Mouse (Mus musculus): ENCODE data around the gene Phf24. TPM values are rescaled to one million over a fixed set of nuclear protein-coding genes. Genes with fewer than 3 reads are reported as not detected.

The Phf24 gene
- polyA plus RNA-seq, 1 experiment from 2014 or later: 4.3 TPM

DNA sequence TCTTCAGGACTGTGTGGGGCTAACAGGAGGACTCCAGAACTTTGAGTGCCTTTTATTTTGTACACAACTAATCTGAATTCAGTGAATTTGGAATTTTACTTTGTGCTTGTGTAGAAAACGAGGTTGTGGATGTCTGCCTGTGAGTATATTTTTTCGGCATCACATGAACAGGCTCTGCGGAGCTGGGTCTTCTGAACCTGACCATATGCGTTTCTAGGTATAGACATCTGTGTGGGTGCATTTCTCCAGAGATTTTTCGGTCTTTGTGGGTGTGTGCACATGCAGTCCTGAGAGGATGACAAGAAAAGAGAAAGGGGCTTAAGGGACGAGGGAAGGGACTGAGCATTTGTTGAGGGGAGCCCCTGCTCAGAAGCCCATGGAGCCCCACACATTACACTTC lies 29.5 kb upstream of the Phf24 start:
- no peaks in the 10 kb centered on the region for H3K9me3 ChIP-seq (replicated peaks)
- no peaks in the 10 kb centered on the region for H3K36me3 ChIP-seq
- ATAC-seq (replicated peaks; ENCODE audit: insufficient number of reproducible peaks, insufficient read depth, low FRiP score, low read depth): no peak
- no peaks in the 10 kb centered on the region for H3K27me3 ChIP-seq
- 87% methylated on average over 6 of the region's 6 CpGs for WGBS
- no peak overlapping the region for H3K27ac ChIP-seq
- no peak overlapping the region for H3K9ac ChIP-seq
- no peaks in the 10 kb centered on the region for H3K4me1 ChIP-seq (replicated peaks)
- H3K4me2 ChIP-seq: no peak overlapping the region
- H3K4me3 ChIP-seq: no peak overlapping the region

GRCm38 (mm10) chr4:42888806-42889205 lies 27.7 kb upstream of the Phf24 start:
- ATAC-seq (replicated peaks; ENCODE audit: insufficient number of reproducible peaks, insufficient read depth, low FRiP score, low read depth): no peak
- 86% methylated on average over 6 of the region's 6 CpGs for WGBS

GRCm38 (mm10) chr4:42891176-42891575 lies 25.3 kb upstream of the Phf24 start:
- no peak for ATAC-seq (replicated peaks; ENCODE audit: insufficient number of reproducible peaks, insufficient read depth, low FRiP score, low read depth)
- no peak overlapping the region for H3K4me2 ChIP-seq
- no peaks in the 10 kb centered on the region for H3K27me3 ChIP-seq
- 68% methylated on average over 7 of the region's 7 CpGs for WGBS
- H3K27ac ChIP-seq: no peak overlapping the region
- H3K9me3 ChIP-seq (replicated peaks): no peaks in the 10 kb centered on the region
- H3K4me1 ChIP-seq (replicated peaks): no peaks in the 10 kb centered on the region
- H3K4me3 ChIP-seq: no peak overlapping the region
- H3K9ac ChIP-seq: no peak overlapping the region
- no peaks in the 10 kb centered on the region for H3K36me3 ChIP-seq

More at GRCm38 (mm10) chr4:42888806-42889205, 27.7 kb upstream of the Phf24 start:
- H3K9ac ChIP-seq: no peak overlapping the region
- no peak overlapping the region for H3K4me3 ChIP-seq
- no peaks in the 10 kb centered on the region for H3K9me3 ChIP-seq (replicated peaks)
- no peak overlapping the region for H3K4me2 ChIP-seq
- H3K4me1 ChIP-seq (replicated peaks): no peaks in the 10 kb centered on the region
- no peak overlapping the region for H3K27ac ChIP-seq
- H3K27me3 ChIP-seq: no peaks in the 10 kb centered on the region
- H3K36me3 ChIP-seq: no peaks in the 10 kb centered on the region

DNA sequence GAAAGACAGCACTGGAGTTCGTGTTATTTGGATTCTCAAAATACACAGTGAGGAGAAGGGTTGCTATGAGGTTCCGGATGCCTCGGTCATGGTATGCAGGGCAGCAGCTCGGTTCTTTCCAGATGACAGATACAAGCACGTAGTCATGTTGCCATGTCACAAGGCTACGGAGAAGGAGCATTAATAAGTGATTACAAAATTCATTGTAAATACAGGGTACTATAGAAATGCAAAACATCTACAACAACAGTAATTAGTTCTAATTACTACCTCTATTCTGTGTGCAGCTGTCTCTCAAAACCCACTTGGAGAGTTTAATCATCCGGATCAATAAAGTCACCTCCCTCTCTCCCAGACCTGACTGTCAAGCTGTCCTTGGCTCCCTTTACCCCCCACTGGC lies 21.3 kb upstream of the Phf24 start:
- Histone ChIP-seq H3K4me3 (no peak overlapping the region), H3K9me3 (replicated peaks) (no peaks in the 10 kb centered on the region), H3K4me2 (no peak overlapping the region), H3K9ac (no peak overlapping the region), H3K4me1 (replicated peaks) (no peaks in the 10 kb centered on the region), H3K27me3 (no peaks in the 10 kb centered on the region), H3K36me3 (no peaks in the 10 kb centered on the region), H3K27ac (no peak overlapping the region)
- ATAC-seq (replicated peaks; ENCODE audit: insufficient number of reproducible peaks, insufficient read depth, low FRiP score, low read depth): no peak
- WGBS: 68% methylated on average over 7 of the region's 7 CpGs

DNA sequence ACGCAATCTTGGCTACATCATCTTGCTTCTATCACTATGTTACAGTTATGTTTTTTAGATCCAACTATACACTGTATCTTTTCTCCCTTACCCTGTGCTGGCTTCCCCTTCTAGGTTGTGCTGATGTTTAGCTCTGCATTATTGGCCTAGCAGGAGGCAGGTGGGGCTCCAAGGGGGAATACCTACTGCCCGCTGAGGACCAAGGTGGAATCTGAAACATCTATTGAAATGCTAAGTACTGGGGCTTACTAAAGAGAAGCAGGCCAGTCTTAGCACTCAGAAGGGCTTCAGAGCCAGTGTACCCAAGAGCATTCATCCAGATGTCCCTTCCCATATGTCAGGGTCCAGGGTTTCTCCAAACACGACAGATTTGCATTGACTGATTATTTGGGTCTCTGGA lies 17.5 kb upstream of the Phf24 start:
- no peaks in the 10 kb centered on the region for H3K36me3 ChIP-seq
- ATAC-seq (replicated peaks; ENCODE audit: insufficient number of reproducible peaks, insufficient read depth, low FRiP score, low read depth): no peak
- no peak overlapping the region for H3K4me3 ChIP-seq
- H3K9me3 ChIP-seq (replicated peaks): no peaks in the 10 kb centered on the region
- no peak overlapping the region for H3K27ac ChIP-seq
- H3K4me2 ChIP-seq: no peak overlapping the region
- H3K27me3 ChIP-seq: 0 out of 2 replicates have a peak, but pooled peaks cover 4% of the 10 kb centered on the region
- H3K4me1 ChIP-seq (replicated peaks): no peaks in the 10 kb centered on the region
- no peak overlapping the region for H3K9ac ChIP-seq
- 35% methylated on average over 3 of the region's 3 CpGs for WGBS

DNA sequence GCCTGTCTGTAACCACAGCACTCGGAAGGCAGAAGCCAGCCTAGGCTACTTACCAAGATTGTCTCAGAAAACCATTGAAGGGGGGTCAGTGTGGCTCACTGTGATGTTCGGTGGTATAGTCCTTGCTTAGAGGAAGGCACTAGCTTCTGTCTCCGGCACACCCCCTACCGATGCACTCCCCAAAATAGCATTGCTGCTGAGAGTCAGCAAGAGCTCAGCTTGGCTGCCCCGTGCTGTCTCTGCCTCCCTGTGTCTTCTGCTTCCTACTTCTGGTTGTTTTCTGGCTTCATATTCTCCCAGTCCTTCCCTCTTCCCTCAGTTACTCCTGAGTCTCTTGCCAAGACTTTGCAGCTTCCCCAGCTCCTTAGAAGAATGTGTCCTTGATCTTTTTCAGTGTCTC lies 15.6 kb upstream of the Phf24 start:
- Histone ChIP-seq H3K27me3 (0 out of 2 replicates have a peak, but pooled peaks cover 4% of the 10 kb centered on the region), H3K9ac (no peak overlapping the region), H3K27ac (no peak overlapping the region), H3K4me3 (no peak overlapping the region), H3K9me3 (replicated peaks) (no peaks in the 10 kb centered on the region), H3K4me2 (no peak overlapping the region), H3K4me1 (replicated peaks) (no peaks in the 10 kb centered on the region), H3K36me3 (no peaks in the 10 kb centered on the region)
- no peak for ATAC-seq (replicated peaks; ENCODE audit: insufficient number of reproducible peaks, insufficient read depth, low FRiP score, low read depth)
- WGBS: 57% methylated on average over 5 of the region's 5 CpGs

DNA sequence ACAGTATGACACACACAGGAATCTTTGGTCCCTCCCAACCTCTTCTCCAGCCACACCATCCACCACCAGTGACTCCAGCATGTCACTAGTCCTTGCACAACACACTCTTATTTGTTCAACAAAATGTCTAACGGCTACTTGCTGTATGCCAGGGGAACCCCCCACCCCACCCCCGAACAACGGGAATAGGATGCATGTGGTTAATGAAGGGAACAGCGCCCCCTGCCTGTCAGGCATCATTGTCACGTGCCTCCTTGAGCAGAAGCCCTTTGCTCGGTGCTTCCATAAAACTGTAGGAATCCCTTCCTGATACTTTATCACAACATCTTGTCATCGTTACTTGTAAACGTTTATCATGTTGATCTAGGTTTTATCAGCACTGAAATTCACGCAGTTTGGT lies 14.3 kb upstream of the Phf24 start:
- Histone ChIP-seq H3K4me1 (replicated peaks) (no peaks in the 10 kb centered on the region), H3K4me3 (no peak overlapping the region), H3K27me3 (0 out of 2 replicates have a peak, but pooled peaks cover 4% of the 10 kb centered on the region), H3K27ac (no peak overlapping the region), H3K9ac (no peak overlapping the region), H3K9me3 (replicated peaks) (no peaks in the 10 kb centered on the region), H3K36me3 (no peaks in the 10 kb centered on the region), H3K4me2 (no peak overlapping the region)
- 54% methylated on average over 9 of the region's 9 CpGs for WGBS
- ATAC-seq (replicated peaks; ENCODE audit: insufficient number of reproducible peaks, insufficient read depth, low FRiP score, low read depth): no peak

DNA sequence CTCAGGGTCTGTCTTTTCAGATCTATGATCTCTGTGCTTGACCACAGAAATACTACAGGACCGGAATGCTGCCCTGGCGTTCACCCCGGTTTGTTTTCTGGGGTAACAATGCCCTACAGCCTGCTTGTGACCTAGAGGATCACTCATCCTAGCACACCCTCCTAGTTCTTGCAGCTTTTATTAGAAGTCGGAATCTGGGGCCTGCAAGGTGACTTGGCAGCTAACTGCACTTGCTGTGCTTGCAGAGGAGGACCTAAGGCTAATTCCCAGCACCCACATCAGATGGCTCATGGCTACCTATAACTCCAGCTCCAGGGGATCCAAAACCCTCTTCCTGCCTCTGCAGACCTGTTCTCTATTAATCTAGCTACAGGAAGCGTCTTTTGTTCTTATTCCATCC lies 13.7 kb upstream of the Phf24 start:
- no peaks in the 10 kb centered on the region for H3K4me1 ChIP-seq (replicated peaks)
- ATAC-seq (replicated peaks; ENCODE audit: insufficient number of reproducible peaks, insufficient read depth, low FRiP score, low read depth): no peak
- no peaks in the 10 kb centered on the region for H3K9me3 ChIP-seq (replicated peaks)
- no peaks in the 10 kb centered on the region for H3K36me3 ChIP-seq
- H3K27ac ChIP-seq: no peak overlapping the region
- no peak overlapping the region for H3K4me2 ChIP-seq
- H3K9ac ChIP-seq: no peak overlapping the region
- H3K27me3 ChIP-seq: 0 out of 2 replicates have a peak, but pooled peaks cover 4% of the 10 kb centered on the region
- WGBS: 79% methylated on average over 5 of the region's 5 CpGs
- no peak overlapping the region for H3K4me3 ChIP-seq

GRCm38 (mm10) chr4:42903942-42904341 lies 12.5 kb upstream of the Phf24 start:
- no peaks in the 10 kb centered on the region for H3K4me1 ChIP-seq (replicated peaks)
- 0 out of 2 replicates have a peak, but pooled peaks cover 4% of the 10 kb centered on the region for H3K27me3 ChIP-seq
- no peak overlapping the region for H3K9ac ChIP-seq
- H3K27ac ChIP-seq: no peak overlapping the region
- ATAC-seq (replicated peaks; ENCODE audit: insufficient number of reproducible peaks, insufficient read depth, low FRiP score, low read depth): no peak
- WGBS: 67% methylated on average over 1 of the region's 1 CpGs
- H3K36me3 ChIP-seq: no peaks in the 10 kb centered on the region
- H3K9me3 ChIP-seq (replicated peaks): no peaks in the 10 kb centered on the region
- H3K4me2 ChIP-seq: no peak overlapping the region
- H3K4me3 ChIP-seq: no peak overlapping the region

DNA sequence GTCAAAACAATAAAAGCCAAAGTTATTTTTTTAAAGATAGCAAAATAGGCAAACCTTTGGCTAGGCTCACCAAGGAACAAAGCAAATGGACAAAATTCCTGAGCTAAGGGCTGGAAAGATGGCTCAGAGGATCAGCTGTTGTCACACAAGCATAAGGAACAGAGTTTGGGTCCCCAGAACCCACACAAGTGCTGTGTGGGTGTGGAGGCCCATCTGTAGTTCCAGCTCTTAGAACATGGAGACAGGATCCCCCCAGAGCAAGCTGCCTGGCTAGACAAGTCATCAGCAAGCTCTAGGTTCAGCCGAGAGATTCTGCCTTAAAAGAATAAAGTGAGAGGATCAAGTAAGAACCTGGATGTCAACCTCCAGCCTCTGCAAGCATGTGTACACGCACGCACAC lies 11.9 kb upstream of the Phf24 start:
- no peaks in the 10 kb centered on the region for H3K36me3 ChIP-seq
- 0 out of 2 replicates have a peak, but pooled peaks cover 4% of the 10 kb centered on the region for H3K27me3 ChIP-seq
- H3K9ac ChIP-seq: no peak overlapping the region
- 90% methylated on average over 3 of the region's 3 CpGs for WGBS
- H3K4me2 ChIP-seq: no peak overlapping the region
- H3K4me1 ChIP-seq (replicated peaks): no peaks in the 10 kb centered on the region
- H3K4me3 ChIP-seq: no peak overlapping the region
- no peaks in the 10 kb centered on the region for H3K9me3 ChIP-seq (replicated peaks)
- no peak for ATAC-seq (replicated peaks; ENCODE audit: insufficient number of reproducible peaks, insufficient read depth, low FRiP score, low read depth)
- no peak overlapping the region for H3K27ac ChIP-seq

DNA sequence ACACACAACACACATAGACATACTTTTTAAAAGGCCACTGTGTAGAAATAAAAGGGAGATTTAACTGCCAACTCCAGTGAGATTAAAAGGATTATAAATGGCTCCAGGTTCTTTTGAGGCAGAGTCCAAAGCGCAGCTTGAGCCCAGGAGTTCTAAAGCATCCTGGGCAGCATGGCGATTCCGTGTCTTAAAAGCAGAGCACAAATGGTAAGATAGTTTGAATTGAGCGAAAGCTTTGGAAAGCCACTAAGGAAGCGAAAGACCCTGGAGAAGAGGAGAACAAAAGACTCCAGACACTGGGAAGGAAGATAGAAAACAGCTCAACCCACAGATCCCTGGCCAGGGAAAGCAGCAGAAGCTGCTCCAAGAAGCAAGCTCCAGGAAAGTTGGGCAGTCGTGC lies 11.5 kb upstream of the Phf24 start:
- WGBS: 82% methylated on average over 6 of the region's 6 CpGs
- Histone ChIP-seq H3K27me3 (0 out of 2 replicates have a peak, but pooled peaks cover 4% of the 10 kb centered on the region), H3K4me2 (no peak overlapping the region)

DNA sequence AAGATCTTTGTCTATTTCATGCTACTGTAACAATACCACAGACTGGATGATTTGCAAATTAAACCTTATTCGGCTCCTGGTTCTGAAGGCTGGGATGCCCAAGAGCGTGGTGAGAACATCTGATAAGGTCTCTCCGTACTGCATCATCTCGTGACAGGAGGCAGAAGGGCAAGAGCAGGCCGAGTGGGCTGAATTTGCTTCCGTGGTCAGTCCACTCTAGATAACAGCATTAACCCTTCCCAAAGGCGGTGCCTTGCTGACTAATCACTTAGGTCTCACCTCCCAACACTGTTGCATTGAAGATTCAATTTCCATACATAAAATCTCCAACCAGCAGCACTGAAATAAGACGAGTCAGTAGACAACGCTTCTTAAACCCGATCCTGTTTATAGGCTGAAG lies 3.1 kb upstream of the Phf24 start:
- Histone ChIP-seq H3K27ac (no peak overlapping the region), H3K9ac (no peak overlapping the region), H3K9me3 (replicated peaks) (no peaks in the 10 kb centered on the region), H3K36me3 (no peaks in the 10 kb centered on the region), H3K27me3 (peaks cover 41% of the 10 kb centered on the region), H3K4me3 (no peak overlapping the region), H3K4me2 (no peak overlapping the region), H3K4me1 (replicated peaks) (peaks cover 9% of the 10 kb centered on the region)
- ATAC-seq (replicated peaks; ENCODE audit: insufficient number of reproducible peaks, insufficient read depth, low FRiP score, low read depth): no peak
- WGBS: 36% methylated on average over 10 of the region's 10 CpGs

More for the DNA sequence above, 11.5 kb upstream of the Phf24 start:
- ATAC-seq (replicated peaks; ENCODE audit: insufficient number of reproducible peaks, insufficient read depth, low FRiP score, low read depth): no peak
- H3K9ac ChIP-seq: no peak overlapping the region
- H3K4me3 ChIP-seq: no peak overlapping the region
- no peaks in the 10 kb centered on the region for H3K4me1 ChIP-seq (replicated peaks)
- H3K27ac ChIP-seq: no peak overlapping the region
- no peaks in the 10 kb centered on the region for H3K9me3 ChIP-seq (replicated peaks)
- H3K36me3 ChIP-seq: no peaks in the 10 kb centered on the region

Measured in heart, embryonic 15.5 days (tissue).